Mouse (Mus musculus): ENCODE measurements at regions not wholly inside any gene's neighbourhood (a gene's known extent, or its start where the extent isn't known, plus 50 kb on each side); places are given as distances from the start of the nearest gene placed in this dataset.

GRCm38 (mm10) chr11:27235884-27236283, 642.1 kb upstream of the Vrk2 start:
- no peak for TF ChIP-seq CTCF (IDR thresholded peaks at IDR 0.05; ENCODE audit: low read depth, low read length)
- TF ChIP-seq GATA1 (IDR thresholded peaks at IDR 0.05; ENCODE audit: borderline replicate concordance, low read length), result no peak
